Mouse (Mus musculus) cortical plate, adult 2 months (tissue): ENCODE results near the gene Gmppa.

Experiments used
- CTCF ChIP-seq: fragments of 200-500 bp; IDR thresholded peaks from 2 replicates; pipeline ENCODE4 v1.5.1; 2011; ENCODE audit warnings: mild to moderate bottlenecking, control low read depth, low read length; ENCODE audit not compliant: insufficient read depth; ENCODE audit errors: extremely low read depth
- POLR2A ChIP-seq: fragments of 200-500 bp; IDR thresholded peaks from 2 replicates; pipeline ENCODE4 v1.6.1; 2011; ENCODE audit warnings: mild to moderate bottlenecking, low read length, control low read depth; ENCODE audit not compliant: insufficient read depth; ENCODE audit errors: extremely low read depth

DNA sequence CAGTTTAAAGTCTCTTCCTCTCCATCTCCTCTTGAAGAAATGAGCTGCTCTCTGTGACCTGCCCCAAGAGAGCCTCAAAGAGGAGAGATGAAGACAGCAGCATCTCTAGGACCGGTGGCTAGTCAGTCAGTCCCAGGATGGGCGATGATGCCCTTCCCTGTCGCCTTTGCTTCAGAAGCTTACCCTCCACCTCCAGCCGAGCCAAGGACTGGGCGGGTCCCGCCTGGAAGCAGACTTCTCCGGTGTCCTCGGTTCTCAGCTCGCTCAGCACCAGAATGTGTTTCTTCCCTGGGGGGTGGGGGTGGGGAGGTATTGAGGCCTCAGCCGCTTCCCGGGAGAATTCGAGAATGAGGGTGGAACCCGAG is 51.3 kb downstream of the Gmppa start:
- TF ChIP-seq POLR2A, result no peak
- TF ChIP-seq CTCF, result no peak
